Mouse (Mus musculus) stomach, postnatal 0 days (tissue): ENCODE results near the gene Pth2r.

Experiments used
- CTCF ChIP-seq: IDR thresholded peaks from 2 replicates; pipeline ENCODE4 v1.5.1; 2016; ENCODE audit warnings: antibody characterized with exemption, low read depth, mild to moderate bottlenecking, moderate library complexity
- EP300 ChIP-seq: optimal IDR thresholded peaks from 2 replicates; pipeline ENCODE3; 2016; ENCODE audit warnings: antibody characterized with exemption

DNA sequence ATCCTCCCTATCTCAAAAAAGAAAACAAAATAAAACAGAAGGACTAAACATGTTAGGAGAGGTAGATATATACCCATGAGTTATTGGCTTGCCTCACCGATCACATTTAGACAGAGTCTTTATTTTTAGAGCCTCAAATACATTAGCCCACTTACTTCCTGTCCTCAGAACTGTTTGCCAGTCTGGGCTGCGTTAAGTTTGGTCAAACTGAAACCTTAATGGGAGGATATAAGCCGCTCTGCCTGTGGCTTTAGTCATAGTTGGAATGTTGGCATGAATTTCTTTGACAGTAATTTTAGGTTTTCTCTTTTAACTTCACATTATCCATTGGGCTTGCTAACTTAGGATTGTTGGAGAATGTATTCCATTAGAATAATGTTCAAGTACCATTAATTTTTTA lies 44.1 kb upstream of the Pth2r start:
- no peak for TF ChIP-seq CTCF
- no peak for TF ChIP-seq EP300
